Mouse (Mus musculus) liver, embryonic 14.5 days (tissue): ENCODE results near the gene Dock4.

Experiments used
- CTCF ChIP-seq: IDR thresholded peaks from 2 replicates; pipeline ENCODE4 v1.5.1; 2016; ENCODE audit warnings: antibody characterized with exemption, low read depth, control low read depth
- EP300 ChIP-seq: IDR thresholded peaks from 2 replicates; pipeline ENCODE4 v1.6.1; 2016; ENCODE audit warnings: antibody characterized with exemption, low read depth

GRCm38 (mm10) chr12:40709094-40709493 is 263.3 kb downstream of the Dock4 start:
- TF ChIP-seq EP300 (no peak), CTCF (no peak)
